Mouse (Mus musculus) intestine, postnatal 0 days (tissue): ENCODE measurements around the gene Afg3l1. TPM values are rescaled to one million over a fixed set of nuclear protein-coding genes. Genes with fewer than 3 reads are reported as not detected.
"Not testable (repeated sequence)": the region's sequence is repeated elsewhere in the genome, so short reads cannot be mapped to it uniquely, and the experiment has no call there.

Experiments
- ATAC-seq: fragments of 200-750 bp; cut with Nextera tagmentation; 2 replicates; pipeline ENCODE4 v1.8.0; 2017; ENCODE audit warnings: mild to moderate bottlenecking, moderate TSS enrichment, moderate library complexity
- H3K27ac ChIP-seq: fragments of 300-500 bp; sonication (generic); 2 replicates; pipeline ENCODE4 v1.5.1; 2014; ENCODE audit warnings: mild to moderate bottlenecking, low read depth, low read length, moderate library complexity
- H3K27me3 ChIP-seq: fragments of 300-500 bp; sonication (generic); replicated peaks from 2 replicates; pipeline ENCODE4 v1.6.1; 2014; ENCODE audit warnings: low read length, mixed read lengths; ENCODE audit not compliant: control insufficient read depth, insufficient read depth
- H3K36me3 ChIP-seq: fragments of 300-500 bp; sonication (generic); 2 replicates; pipeline ENCODE4 v1.6.1; 2014; ENCODE audit warnings: mild to moderate bottlenecking, moderate library complexity; ENCODE audit not compliant: control insufficient read depth, insufficient read depth
- H3K4me1 ChIP-seq: fragments of 300-500 bp; sonication (generic); replicated peaks from 2 replicates; pipeline ENCODE4 v1.6.1; 2014; ENCODE audit warnings: antibody characterized with exemption, low read length, mixed read lengths; ENCODE audit not compliant: control insufficient read depth, insufficient read depth
- H3K4me2 ChIP-seq: fragments of 300-500 bp; sonication (generic); replicated peaks from 2 replicates; pipeline ENCODE4 v1.6.1; 2014; ENCODE audit warnings: low read depth, mild to moderate bottlenecking, moderate library complexity
- H3K4me3 ChIP-seq: fragments of 300-500 bp; sonication (generic); 2 replicates; pipeline ENCODE4 v1.5.1; 2014; ENCODE audit warnings: low read depth, low read length
- H3K9ac ChIP-seq: fragments of 300-500 bp; sonication (generic); 2 replicates; pipeline ENCODE4 v1.6.1; 2014; ENCODE audit warnings: mild to moderate bottlenecking, low read depth, low read length
- H3K9me3 ChIP-seq: fragments of 300-500 bp; sonication (generic); 2 replicates; pipeline ENCODE4 v1.6.1; 2016; ENCODE audit warnings: mixed run types; ENCODE audit not compliant: control insufficient read depth
- CTCF ChIP-seq: sonication (generic); IDR thresholded peaks from 2 replicates; pipeline ENCODE4 v1.5.1; 2016; ENCODE audit warnings: low read depth, mild to moderate bottlenecking, control low read depth, antibody characterized with exemption, moderate library complexity
- WGBS: fragments of 180-500 bp; shearing (Covaris S2); extraction: QIAGEN DNeasy Blood & Tissue Kit; methylation state at CpG from one replicate; pipeline ENCODE4 v1.1.7; 2014; 5-methylcytosine and 5-hydroxymethylcytosine counted together
- polyA plus RNA-seq: library from polyadenylated mRNA; unstranded; fragments of >200 nt; fragmentation: Nextera tagmentation; extraction: Ambion mirVana; gene quantifications from 2 replicates; pipeline ENCODE4 v1.2.1, GENCODE M21; 2015

Gene Afg3l1
- polyA plus RNA-seq, 1 experiment from 2014 or later: 30.8 TPM

DNA sequence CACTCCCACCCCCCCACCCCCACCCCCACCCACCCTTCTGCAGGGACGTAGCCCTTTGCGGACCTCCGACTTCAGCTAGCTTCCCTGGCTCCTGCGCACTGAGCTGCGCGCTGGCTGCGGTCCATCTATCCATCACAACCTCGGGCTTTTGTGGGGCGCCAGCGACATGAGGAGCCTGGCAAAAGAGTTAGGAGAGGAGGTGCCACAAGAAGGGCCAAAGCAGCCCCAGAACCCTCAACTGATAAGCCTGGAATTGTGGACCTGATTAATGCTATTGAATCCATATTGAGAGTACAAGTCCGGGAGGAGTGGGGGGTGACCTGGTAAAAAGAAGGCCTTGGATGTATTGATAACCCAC is 37.8 kb downstream of the Afg3l1 start:
- H3K4me3 ChIP-seq: peak overlapping the region; percentile 49
- WGBS: 2% methylated on average over 11 of the region's 11 CpGs
- H3K9ac ChIP-seq: no peak overlapping the region
- no peaks in the 10 kb centered on the region for H3K36me3 ChIP-seq
- H3K27ac ChIP-seq: no peak overlapping the region
- H3K4me1 ChIP-seq: peaks cover 7% of the 10 kb centered on the region
- TF ChIP-seq CTCF: no peak
- H3K27me3 ChIP-seq: peaks cover 45% of the 10 kb centered on the region
- no peak for ATAC-seq
- H3K4me2 ChIP-seq: peak overlapping the region; percentile 95
- no peaks in the 10 kb centered on the region for H3K9me3 ChIP-seq

DNA sequence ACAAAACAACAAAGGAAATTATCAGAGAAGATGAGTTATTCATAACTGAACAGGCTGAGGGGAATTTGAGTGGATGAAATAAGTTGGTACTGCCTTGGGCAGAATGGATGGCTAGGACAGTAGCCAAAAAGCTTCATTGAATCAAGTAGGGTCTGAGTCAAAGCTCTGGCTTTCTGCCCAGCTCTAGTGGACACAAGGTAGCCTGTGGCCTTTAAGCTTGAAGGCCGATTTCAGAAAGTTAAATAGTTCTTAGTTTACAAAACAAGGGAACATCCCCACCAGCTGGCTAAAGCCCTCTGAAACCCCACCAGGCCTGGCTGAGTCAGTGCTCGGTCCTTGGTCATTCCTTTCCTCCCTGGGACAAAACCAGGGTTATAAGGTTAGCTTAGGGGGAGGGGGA is 38.9 kb downstream of the Afg3l1 start:
- Histone ChIP-seq H3K27ac (no peak overlapping the region), H3K4me3 (no peak overlapping the region), H3K4me1 (peaks cover 7% of the 10 kb centered on the region), H3K4me2 (no peak overlapping the region), H3K9ac (no peak overlapping the region), H3K9me3 (no peaks in the 10 kb centered on the region), H3K36me3 (peaks cover 2% of the 10 kb centered on the region; the same call in 1 of the 2 replicates), H3K27me3 (peaks cover 45% of the 10 kb centered on the region)
- 41% methylated on average over 2 of the region's 2 CpGs for WGBS
- no peak for ATAC-seq
- TF ChIP-seq CTCF: no peak

DNA sequence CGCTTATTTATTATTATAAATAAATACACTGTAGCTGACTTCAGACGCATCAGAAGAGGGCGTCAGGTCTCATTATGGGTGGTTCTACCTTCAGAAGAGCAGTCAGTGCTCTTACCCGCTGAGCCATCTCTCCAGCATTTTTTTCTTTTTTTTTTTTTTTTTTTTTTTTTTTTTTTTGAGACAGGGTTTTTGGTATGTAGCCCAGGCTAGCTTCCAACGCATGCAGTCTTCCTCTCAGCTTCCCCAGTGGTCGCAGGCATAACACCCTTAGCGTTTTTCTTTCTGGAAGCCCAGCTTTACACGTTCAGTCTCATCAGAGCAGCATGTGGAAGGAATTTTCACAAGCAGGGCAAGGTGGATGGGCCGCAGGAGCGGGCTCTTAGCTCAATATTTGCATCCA is 40.5 kb downstream of the Afg3l1 start:
- H3K4me3 ChIP-seq: peak overlapping the region; percentile 56; the same call in 1 of the 2 replicates
- no peaks in the 10 kb centered on the region for H3K9me3 ChIP-seq
- H3K27me3 ChIP-seq: peaks cover 36% of the 10 kb centered on the region
- H3K27ac ChIP-seq: no peak overlapping the region
- peaks cover 7% of the 10 kb centered on the region for H3K4me1 ChIP-seq
- no peak for TF ChIP-seq CTCF
- H3K36me3 ChIP-seq: peaks cover 11% of the 10 kb centered on the region
- H3K9ac ChIP-seq: no peak overlapping the region
- no peak for ATAC-seq
- 32% methylated on average over 10 of the region's 10 CpGs for WGBS
- H3K4me2 ChIP-seq: peak overlapping the region; percentile 84

DNA sequence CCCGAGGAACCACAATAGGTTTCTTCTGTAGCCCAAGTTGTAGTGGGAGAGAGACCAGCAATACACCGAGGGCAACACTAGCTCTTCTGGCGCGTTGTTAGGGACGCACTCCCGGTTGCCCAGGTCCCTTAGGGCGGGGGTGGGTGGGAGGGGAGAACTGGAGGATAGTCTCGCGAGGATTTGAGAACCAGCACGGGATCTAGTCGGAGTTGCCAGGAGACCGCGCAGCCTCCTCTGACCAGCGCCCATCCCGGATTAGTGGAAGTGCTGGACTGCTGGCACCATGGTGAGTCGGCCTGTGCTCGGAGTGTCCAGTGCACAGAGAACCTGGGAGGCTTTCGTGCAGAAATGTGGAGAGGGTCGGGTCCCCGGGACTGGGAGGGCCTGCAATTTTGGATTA is 41.0 kb downstream of the Afg3l1 start, which contains the start of gene Gas8:
Gene Gas8 (plus strand): TSS at position 168 of the 400 bp plus-strand sequence.
- peaks cover 7% of the 10 kb centered on the region for H3K4me1 ChIP-seq
- peak within 1 kb of the TSS; percentile 56 for H3K4me3 ChIP-seq
- 1% methylated on average over 20 of the region's 20 CpGs for WGBS
- no peak within 1 kb of the TSS; the same call in 1 of the 2 replicates for H3K27ac ChIP-seq
- H3K4me2 ChIP-seq: peak within 1 kb of the TSS; percentile 84
- H3K9me3 ChIP-seq: no peaks in the 10 kb centered on the region
- peaks cover 31% of the 10 kb centered on the region for H3K27me3 ChIP-seq
- peak; percentile 94 for ATAC-seq
- peak within 1 kb of the TSS; percentile 64 for H3K9ac ChIP-seq
- H3K36me3 ChIP-seq: peaks cover 11% of the 10 kb centered on the region
- TF ChIP-seq CTCF: peak; percentile 39

DNA sequence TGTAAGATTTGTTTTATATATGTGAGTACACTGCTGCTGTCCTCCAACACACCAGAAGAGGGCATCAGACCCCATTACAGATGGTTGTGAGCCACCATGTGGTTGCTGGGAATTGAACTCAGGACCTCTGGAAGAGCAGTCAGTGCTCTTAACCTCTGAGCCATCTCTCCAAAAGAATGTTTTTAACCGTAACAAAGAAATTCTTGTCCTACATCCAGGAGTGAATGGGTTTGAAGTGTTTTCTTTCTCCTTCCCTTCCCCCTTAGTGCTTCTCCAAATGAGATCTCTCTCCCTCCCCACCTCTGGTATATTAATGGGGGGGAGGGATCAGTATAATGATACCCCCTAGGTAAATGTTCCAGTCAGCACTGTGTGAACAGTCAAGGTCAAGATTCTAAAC is 42.3 kb downstream of the Afg3l1 start:
- Histone ChIP-seq H3K27me3 (peaks cover 17% of the 10 kb centered on the region), H3K36me3 (peaks cover 25% of the 10 kb centered on the region)
- H3K4me1 ChIP-seq, H3K27ac ChIP-seq, H3K9me3 ChIP-seq, H3K4me2 ChIP-seq, H3K4me3 ChIP-seq, H3K9ac ChIP-seq, ATAC-seq: not testable (repeated sequence)
- WGBS: 93% methylated on average over 1 of the region's 1 CpGs

DNA sequence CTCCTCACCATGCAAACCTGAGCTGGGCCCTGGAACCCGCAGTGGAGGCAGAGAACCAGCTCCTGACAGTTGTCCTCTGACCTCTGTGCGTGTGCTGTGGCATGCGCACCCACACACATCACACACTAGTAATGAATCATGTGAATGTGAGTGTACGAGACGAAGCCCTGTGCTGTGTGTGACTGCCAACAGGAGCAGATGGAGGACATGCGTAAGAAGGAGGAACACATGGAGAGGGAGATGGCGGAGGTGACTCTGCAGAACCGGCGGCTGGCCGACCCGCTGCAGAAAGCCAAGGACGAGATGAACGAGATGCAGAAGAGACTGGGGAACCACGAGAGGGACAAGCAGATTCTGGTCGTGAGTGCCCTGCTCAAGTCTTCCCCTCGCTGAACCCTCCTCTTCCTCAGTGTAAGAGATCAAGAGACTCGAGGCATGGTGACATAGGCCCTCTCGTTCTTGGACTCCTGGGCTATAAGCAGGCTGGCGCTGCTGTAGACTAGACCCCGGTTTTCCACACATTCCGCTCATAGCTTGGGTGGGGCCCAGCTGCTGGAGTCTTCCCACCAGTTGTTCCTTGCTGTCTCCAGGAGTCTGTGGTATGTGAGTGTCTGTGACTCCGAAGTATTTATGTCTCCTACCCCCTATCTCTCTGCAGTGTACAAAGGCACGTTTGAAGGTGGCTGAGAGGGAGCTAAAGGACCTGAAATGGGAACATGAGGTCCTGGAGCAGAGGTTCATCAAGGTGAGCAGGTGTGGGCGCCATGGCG is 50.2 kb downstream of the Afg3l1 start:
- no peak for ATAC-seq

More for the DNA sequence above, 50.2 kb downstream of the Afg3l1 start:
- Histone ChIP-seq H3K9me3 (no peaks in the 10 kb centered on the region), H3K9ac (no peak overlapping the region), H3K4me2 (no peak overlapping the region), H3K27me3 (no peaks in the 10 kb centered on the region), H3K4me1 (no peaks in the 10 kb centered on the region), H3K27ac (no peak overlapping the region), H3K36me3 (peaks cover 84% of the 10 kb centered on the region), H3K4me3 (no peak overlapping the region)
- 88% methylated on average over 25 of the region's 25 CpGs for WGBS
- no peak for TF ChIP-seq CTCF
